Mouse (Mus musculus) left cerebral cortex, postnatal 4 days (tissue): ENCODE measurements around the gene Col6a4. TPM values are rescaled to one million over a fixed set of nuclear protein-coding genes. Genes with fewer than 3 reads are reported as not detected.

Experiments used
- DNase-seq: peaks from one replicate; pipeline ENCODE4 v3.0.0-alpha.2; 2022
- intact Hi-C: fragments of 180-260 bp; cut with DNase I; formaldehyde crosslinking; loops from one replicate; pipeline ENCODE4 v1.15.1; 2025
- total RNA-seq, 2 experiments: library from RNA; stranded (reverse); gene quantifications; 2 replicates each; pipeline ENCODE4 v1.2.3; 2021

Col6a4 gene
- total RNA-seq = 1 to 10 TPM; 2.0 to 3.1 TPM

GRCm38 (mm10) chr9:106096683-106097082 is at the start of gene Col6a4:
TSS of gene Col6a4 (minus strand) at chr9:106096783.
- DNase-seq = no peak
- intact Hi-C loops = no loop called here

DNA sequence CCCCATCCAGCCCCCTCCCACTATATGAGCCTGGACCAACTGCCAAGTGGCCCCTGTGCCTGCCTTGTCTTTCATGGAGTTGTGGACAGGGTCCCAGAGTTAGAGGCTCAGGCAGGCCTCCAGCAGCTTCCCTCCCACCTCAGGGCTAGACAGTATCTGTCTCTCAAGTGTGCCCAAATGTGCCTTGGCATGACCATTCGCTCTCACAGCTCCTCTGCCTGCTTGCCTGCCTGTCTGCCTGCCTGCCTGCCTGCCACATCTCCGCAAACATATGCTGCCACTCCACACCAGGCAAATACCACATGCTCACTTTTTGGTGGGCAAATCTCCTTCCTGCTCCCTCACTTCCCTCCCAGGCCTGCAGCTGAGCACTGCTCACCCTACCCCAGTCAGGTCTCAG is 49.0 kb upstream of the Col6a4 start:
- DNase-seq = peak; percentile 64
- intact Hi-C loops = no loop called here

GRCm38 (mm10) chr9:106144176-106144575 is 47.6 kb upstream of the Col6a4 start:
- intact Hi-C loops = no loop called here
- peak; percentile 66 for DNase-seq

DNA sequence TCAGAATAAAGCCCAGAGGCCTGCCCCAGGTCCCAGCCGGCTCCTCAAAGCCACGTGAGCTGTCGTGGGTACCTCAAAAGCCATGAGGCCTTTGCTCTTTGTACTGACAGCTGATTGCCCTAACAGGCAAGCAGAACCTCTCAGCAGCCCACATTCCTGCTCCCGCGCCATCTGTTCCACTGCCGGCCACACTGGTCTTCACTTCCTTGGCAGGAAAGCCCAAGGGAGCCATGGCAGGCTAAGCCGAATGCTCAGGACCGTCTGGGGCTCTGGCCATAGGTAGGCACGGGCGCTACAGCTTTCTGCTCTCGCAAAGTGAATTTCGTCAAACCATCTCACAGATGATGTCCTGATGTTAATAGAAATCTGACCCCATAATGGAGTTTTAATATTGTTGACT is 45.4 kb upstream of the Col6a4 start:
- intact Hi-C loops = no loop called here
- DNase-seq = peak; percentile 73

DNA sequence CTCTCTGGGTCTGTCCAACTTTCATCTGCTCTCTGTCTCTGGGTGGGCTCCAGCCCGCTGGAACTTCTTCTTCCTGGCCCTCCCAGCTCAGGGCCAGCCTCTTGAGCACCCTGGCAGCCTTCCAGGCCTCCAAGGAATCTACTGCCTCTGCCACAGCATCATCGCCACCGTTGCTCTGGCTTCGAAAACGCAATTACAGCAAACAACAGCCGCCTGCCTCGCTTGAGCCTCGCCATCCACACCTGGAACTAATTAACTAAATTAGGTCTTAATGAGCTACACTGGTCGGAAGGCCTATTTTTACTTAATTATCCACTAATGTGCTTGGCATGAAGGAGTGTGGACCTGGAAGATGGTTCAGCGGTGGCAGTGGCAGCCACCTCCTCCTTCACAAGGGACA is 43.2 kb upstream of the Col6a4 start:
- intact Hi-C loops = no loop called here
- DNase-seq = peak; percentile 84

- DNase-seq = no peak
- intact Hi-C loops = no loop called here
These were observed 41.2 kb upstream of the Col6a4 start for GRCm38 (mm10) chr9:106137671-106138216.

GRCm38 (mm10) chr9:106130250-106130649 is 33.7 kb upstream of the Col6a4 start:
- intact Hi-C loops = no loop called here
- no peak for DNase-seq

GRCm38 (mm10) chr9:106129072-106129471 is 32.5 kb upstream of the Col6a4 start:
- intact Hi-C loops = no loop called here
- no peak for DNase-seq

DNA sequence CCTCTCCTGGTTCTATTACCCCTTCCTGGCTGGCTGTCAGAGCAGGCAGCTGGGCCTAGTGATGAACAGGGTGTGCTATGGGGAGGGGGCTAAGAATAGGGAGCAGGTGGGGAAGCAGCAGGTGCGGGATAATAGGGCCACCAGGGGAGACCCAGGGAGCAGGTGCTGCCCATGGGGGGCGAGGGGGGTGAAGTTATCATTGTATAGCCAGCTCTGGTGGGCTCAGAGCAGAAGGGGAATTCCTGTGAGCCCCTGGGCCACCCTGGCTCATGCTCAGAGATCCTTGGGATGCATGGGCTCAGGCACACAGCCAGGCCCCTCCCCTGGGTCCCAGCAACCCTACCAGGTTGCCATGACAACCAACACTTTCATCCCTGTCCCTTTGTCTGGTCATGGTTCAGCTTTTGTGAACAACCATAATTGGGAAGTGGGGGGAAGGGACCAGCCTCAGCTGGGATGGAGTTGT is 30.2 kb upstream of the Col6a4 start:
- peak; percentile 88 for DNase-seq
- intact Hi-C loops = no loop called here

GRCm38 (mm10) chr9:106123599-106123998 is 27.0 kb upstream of the Col6a4 start:
- intact Hi-C loops = no loop called here
- DNase-seq = peak; percentile 35

GRCm38 (mm10) chr9:106119075-106119474 is 22.5 kb upstream of the Col6a4 start:
- DNase-seq = no peak
- intact Hi-C loops = loop anchor here (10.0 kb wide), 3 partner anchors 254 to 714 kb away; no protein-coding TSS in a partner anchor

DNA sequence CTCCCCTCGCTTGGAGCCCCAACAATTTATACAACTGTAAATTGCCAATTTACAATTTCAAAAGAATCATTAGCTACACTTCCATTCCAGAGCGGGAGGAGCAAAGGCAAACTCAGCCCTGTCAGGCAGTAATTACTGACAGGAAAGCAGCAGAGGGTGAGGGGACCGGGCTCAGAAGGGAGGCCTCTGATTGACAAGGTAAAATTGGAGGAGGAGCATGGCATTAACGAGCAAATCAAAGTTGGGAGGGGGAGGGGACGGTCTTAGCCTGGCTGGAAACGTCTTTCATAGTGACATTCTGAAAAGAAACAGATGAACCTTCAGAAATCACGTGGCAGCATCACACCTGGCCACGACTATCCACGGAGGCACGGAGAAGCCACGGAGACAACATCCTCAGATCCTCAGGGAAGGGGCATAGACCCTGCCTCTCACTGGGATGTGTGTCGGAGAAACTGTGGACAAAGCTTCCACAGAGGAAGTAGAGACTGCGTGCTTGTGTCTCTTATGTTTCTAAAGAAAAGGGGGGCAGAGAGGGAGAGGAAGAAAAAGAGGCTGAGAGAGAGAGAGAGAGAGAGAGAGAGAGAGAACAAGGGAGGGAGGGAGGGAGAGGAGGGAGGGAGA is 19.3 kb upstream of the Col6a4 start:
- intact Hi-C loops = loop anchor here (10.0 kb wide), 3 partner anchors 251 to 711 kb away; no protein-coding TSS in a partner anchor
- no peak for DNase-seq

DNA sequence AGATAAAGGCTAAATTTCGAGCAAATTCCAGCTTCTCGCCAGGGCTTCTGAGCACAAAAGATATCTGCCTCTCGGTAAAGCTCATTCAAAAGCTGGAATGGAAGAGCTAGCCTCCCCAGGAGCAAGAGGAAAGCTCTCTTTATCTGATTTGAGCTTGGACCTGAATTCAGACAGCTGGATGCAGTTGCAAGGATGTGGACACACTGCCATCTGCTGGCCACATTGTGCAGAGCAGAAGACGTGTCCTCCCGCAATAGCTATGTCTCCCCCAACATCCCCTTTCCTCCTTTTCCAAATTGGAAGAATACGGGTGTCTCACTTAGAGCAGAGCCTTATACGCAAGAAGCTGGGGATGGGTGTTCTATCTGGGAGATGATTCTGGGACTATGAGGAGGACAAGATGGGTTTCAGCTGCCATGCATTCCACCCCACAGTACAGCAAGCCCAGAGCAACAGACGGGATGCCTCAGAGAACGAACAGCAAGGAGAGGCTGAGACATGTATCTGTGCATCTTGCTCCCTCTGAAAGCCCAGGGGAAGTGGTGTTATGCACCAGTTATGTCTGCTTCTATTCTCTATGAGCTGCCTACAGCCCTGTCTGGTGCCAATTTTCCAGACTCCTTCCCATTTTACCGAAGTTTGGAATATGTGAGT is 16.3 kb upstream of the Col6a4 start:
- intact Hi-C loops = loop anchor here (10.0 kb wide), 3 partner anchors 248 to 708 kb away; no protein-coding TSS in a partner anchor
- peak; percentile 82 for DNase-seq

DNA sequence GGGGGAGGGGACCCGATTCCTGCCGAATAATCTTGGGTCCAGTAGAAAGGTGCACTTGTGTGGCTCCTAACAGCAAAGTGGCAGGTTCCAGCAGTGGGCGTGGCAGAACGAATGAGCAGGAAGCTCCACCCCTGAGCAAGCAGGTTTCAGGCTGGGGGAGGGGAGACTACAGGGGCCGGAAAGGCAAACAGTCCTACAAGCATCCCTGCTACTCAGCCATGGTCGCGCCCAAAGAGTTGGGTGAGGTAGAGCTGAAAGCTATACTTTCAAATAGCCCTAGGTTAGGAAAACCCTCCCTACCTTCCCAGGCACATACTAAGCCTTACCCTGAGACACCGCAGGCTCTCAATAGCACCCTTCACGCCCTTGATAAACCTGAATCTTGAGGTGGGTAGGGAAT is 9.7 kb upstream of the Col6a4 start:
- no peak for DNase-seq
- intact Hi-C loops = no loop called here

- DNase-seq = no peak
- intact Hi-C loops = no loop called here
These were observed 7.8 kb upstream of the Col6a4 start for GRCm38 (mm10) chr9:106104401-106104800.

DNA sequence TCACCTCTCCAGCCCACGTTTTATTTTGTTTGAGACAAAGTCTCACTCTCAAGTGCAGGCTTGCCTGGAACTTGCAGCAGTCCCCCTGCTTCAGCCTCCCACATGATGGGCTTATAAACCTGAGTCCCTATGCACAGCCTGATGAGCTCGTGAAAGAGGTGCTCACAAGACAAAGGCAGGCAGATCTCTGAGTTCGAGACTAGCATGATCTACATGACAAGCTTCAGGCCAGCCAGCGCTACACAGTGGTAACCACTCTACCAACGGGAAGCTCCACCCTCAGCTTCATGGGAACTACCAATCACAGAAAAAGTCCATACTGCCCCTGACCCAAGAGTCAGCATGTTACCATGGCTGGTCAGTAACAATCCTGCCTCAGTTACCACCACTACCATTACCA is 4.6 kb upstream of the Col6a4 start:
- intact Hi-C loops = no loop called here
- DNase-seq = no peak

GRCm38 (mm10) chr9:106100262-106100661 is 3.7 kb upstream of the Col6a4 start:
- no peak for DNase-seq
- intact Hi-C loops = no loop called here

DNA sequence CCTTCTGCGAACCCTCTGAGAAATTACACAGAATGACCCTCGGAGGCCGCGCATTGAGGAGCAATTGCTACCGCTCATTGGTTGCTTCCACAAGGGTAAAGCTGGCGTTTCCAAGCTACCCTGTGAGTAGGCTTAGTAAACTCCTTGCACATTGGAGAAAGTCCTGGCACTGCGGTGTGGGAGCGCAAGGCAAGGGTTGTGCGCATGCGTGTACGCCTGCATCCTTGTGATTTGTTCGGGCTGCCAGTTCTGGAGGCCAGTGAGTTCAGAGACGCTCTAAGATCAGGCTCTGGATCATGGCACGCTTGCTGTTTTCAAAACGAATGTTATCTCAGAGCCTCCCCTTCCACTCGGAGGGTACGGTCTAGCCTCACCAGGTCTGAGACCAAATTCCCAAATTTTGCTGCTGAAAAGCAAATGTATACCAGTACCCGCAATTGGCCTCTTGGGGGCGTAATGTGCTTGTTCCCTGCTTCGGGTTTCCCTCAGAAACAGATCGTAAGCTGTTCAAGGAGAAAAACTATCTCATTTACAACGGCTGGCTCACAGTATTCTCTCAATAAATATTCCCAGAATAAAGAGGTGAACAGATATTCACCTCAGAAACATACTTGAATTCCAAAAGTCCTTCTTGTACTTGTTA is 2.9 kb upstream of the Col6a4 start:
- intact Hi-C loops = no loop called here
- peak; percentile 23 for DNase-seq

DNA sequence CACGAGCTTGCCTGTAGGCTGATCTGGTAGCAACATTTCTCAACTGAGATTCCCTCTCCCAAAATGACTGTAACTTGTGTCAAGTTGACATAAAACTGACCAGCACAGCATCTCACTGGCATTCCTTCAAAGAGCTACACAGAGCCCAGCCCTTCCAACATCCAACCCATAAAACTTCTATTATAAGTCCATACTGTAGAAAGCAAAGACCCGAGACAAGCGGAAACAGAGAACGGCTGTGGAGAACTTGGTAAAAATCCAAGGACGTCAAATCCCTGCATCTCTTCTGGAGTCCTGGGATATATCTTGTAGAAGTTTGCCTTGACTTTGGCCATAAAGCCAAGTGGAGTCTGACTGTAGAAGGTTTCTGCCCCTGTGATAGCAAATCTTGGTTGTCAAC is 15.1 kb downstream of the Col6a4 start:
- no peak for DNase-seq
- intact Hi-C loops = no loop called here

- peak; percentile 42 for DNase-seq
- intact Hi-C loops = no loop called here
These were observed 16.1 kb downstream of the Col6a4 start for GRCm38 (mm10) chr9:106080261-106081033.

GRCm38 (mm10) chr9:106077953-106078352 is 18.6 kb downstream of the Col6a4 start:
- intact Hi-C loops = no loop called here
- no peak for DNase-seq
